Mouse (Mus musculus) kidney, adult 18-20 months (tissue): ENCODE measurements around the gene Bmp5.
"Not testable (repeated sequence)": the region's sequence is repeated elsewhere in the genome, so short reads cannot be mapped to it uniquely, and the experiment has no call there.

Experiments
- DNase-seq: peaks from one replicate; pipeline ENCODE4 v3.0.0; 2021

Bmp5 gene

GRCm38 (mm10) chr9:75775129-75775845 lies at the start of gene Bmp5:
Gene Bmp5 (plus strand): TSS chr9:75775364.
- DNase-seq: no peak

- DNase-seq: no peak
Observed at GRCm38 (mm10) chr9:75760075-75760474, 15.1 kb upstream of the Bmp5 start.

- no peak for DNase-seq
Observed at GRCm38 (mm10) chr9:75761567-75761966, 13.6 kb upstream of the Bmp5 start.

- DNase-seq: no peak
Observed at GRCm38 (mm10) chr9:75762487-75762886, 12.7 kb upstream of the Bmp5 start.

GRCm38 (mm10) chr9:75764792-75765191 lies 10.4 kb upstream of the Bmp5 start:
- no peak for DNase-seq

- DNase-seq: no peak
Observed at GRCm38 (mm10) chr9:75766521-75766920, 8.6 kb upstream of the Bmp5 start.

GRCm38 (mm10) chr9:75769042-75769441 lies 6.1 kb upstream of the Bmp5 start:
- no peak for DNase-seq

- no peak for DNase-seq
Observed at GRCm38 (mm10) chr9:75776153-75776552, 989 bp downstream of the Bmp5 start.

GRCm38 (mm10) chr9:75778762-75779346 lies 3.7 kb downstream of the Bmp5 start:
- no peak for DNase-seq

GRCm38 (mm10) chr9:75780558-75781276 lies 5.6 kb downstream of the Bmp5 start:
- DNase-seq: no peak

- no peak for DNase-seq
Observed at GRCm38 (mm10) chr9:75781600-75781999, 6.4 kb downstream of the Bmp5 start.

GRCm38 (mm10) chr9:75783573-75783972 lies 8.4 kb downstream of the Bmp5 start:
- DNase-seq: no peak

- DNase-seq: no peak
Observed at GRCm38 (mm10) chr9:75785959-75786358, 10.8 kb downstream of the Bmp5 start.

GRCm38 (mm10) chr9:75787121-75787520 lies 12.0 kb downstream of the Bmp5 start:
- no peak for DNase-seq

- no peak for DNase-seq
Observed at GRCm38 (mm10) chr9:75789879-75790428, 14.8 kb downstream of the Bmp5 start.

GRCm38 (mm10) chr9:75804940-75805339 lies 29.8 kb downstream of the Bmp5 start:
- no peak for DNase-seq

- DNase-seq: not testable (repeated sequence)
Observed at GRCm38 (mm10) chr9:75808179-75808578, 33.0 kb downstream of the Bmp5 start.

- no peak for DNase-seq
Observed at GRCm38 (mm10) chr9:75808659-75809058, 33.5 kb downstream of the Bmp5 start.

- no peak for DNase-seq
Observed at GRCm38 (mm10) chr9:75815161-75815560, 40.0 kb downstream of the Bmp5 start.

- DNase-seq: no peak
Observed at GRCm38 (mm10) chr9:75818400-75818799, 43.2 kb downstream of the Bmp5 start.

- no peak for DNase-seq
Observed at GRCm38 (mm10) chr9:75832468-75832867, 57.3 kb downstream of the Bmp5 start.

GRCm38 (mm10) chr9:75833189-75833732 lies 58.1 kb downstream of the Bmp5 start:
- DNase-seq: no peak

- DNase-seq: no peak
Observed at GRCm38 (mm10) chr9:75839450-75839849, 64.3 kb downstream of the Bmp5 start.
